Mouse (Mus musculus) forebrain, embryonic 16.5 days (tissue): ENCODE measurements around the gene Pole. TPM values are rescaled to one million over a fixed set of nuclear protein-coding genes. Genes with fewer than 3 reads are reported as not detected.

Experiments
- ATAC-seq: fragments of 200-750 bp; cut with Nextera tagmentation; 2 replicates; pipeline ENCODE4 v1.8.0; 2017; ENCODE audit warnings: mild to moderate bottlenecking, moderate library complexity
- H3K27ac ChIP-seq: fragments of 300-500 bp; sonication (generic); 2 replicates; pipeline ENCODE4 v1.5.1; 2014; ENCODE audit warnings: low read length, control low read depth
- H3K27me3 ChIP-seq: fragments of 300-500 bp; sonication (generic); replicated peaks from 2 replicates; pipeline ENCODE4 v1.6.1; 2014; ENCODE audit warnings: low read length; ENCODE audit not compliant: control insufficient read depth, insufficient read depth
- H3K36me3 ChIP-seq: fragments of 300-500 bp; sonication (generic); 2 replicates; pipeline ENCODE4 v1.6.1; 2014; ENCODE audit not compliant: control insufficient read depth, insufficient read depth
- H3K4me1 ChIP-seq: fragments of 300-500 bp; sonication (generic); replicated peaks from 2 replicates; pipeline ENCODE4 v1.6.1; 2014; ENCODE audit warnings: low read length; ENCODE audit not compliant: control insufficient read depth, insufficient read depth
- H3K4me2 ChIP-seq: fragments of 300-500 bp; sonication (generic); 2 replicates; pipeline ENCODE4 v1.6.1; 2014; ENCODE audit warnings: mild to moderate bottlenecking, low read length, control low read depth
- H3K4me3 ChIP-seq: fragments of 300-500 bp; sonication (generic); replicated peaks from 2 replicates; pipeline ENCODE4 v1.5.1; 2014; ENCODE audit warnings: mild to moderate bottlenecking, low read length, control low read depth
- H3K9ac ChIP-seq: fragments of 300-500 bp; sonication (generic); replicated peaks from 2 replicates; pipeline ENCODE4 v1.6.1; 2014; ENCODE audit warnings: low read depth, low read length, control low read depth
- H3K9me3 ChIP-seq: fragments of 300-500 bp; sonication (generic); 2 replicates; pipeline ENCODE4 v1.6.1; 2016; ENCODE audit warnings: low read length; ENCODE audit not compliant: control insufficient read depth
- WGBS: fragments of 180-500 bp; shearing (Covaris S2); extraction: QIAGEN DNeasy Blood & Tissue Kit; methylation state at CpG from one replicate; pipeline ENCODE4 v1.1.7; 2014; 5-methylcytosine and 5-hydroxymethylcytosine counted together
- polyA plus RNA-seq: library from polyadenylated mRNA; unstranded; fragments of >200 nt; fragmentation: Nextera tagmentation; extraction: Ambion mirVana; gene quantifications from 2 replicates; pipeline ENCODE4 v1.2.1, GENCODE M21; 2015

The Pole gene
- polyA plus RNA-seq, 1 experiment from 2014 or later: 12.4 TPM

DNA sequence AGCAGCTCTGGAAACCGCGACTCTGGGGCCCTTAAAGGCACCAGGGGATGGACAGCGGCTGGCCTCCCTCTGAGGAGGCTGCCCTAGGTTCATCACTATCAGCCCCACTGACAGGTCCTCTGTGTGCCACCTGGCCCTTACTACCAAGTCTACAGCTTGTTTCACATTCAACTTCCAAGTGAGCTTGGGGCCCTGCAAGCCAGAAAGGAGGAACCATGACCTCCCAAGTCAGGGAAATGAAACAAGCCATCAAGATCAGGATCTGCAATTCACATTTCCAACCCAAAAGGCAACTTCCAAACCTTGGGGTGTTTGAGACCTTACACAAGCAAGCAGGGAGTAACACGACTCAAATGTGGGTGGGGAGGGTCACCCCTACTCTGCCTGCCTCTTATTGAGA is 99.2 kb downstream of the Pole start:
- peaks cover 29% of the 10 kb centered on the region for H3K4me1 ChIP-seq
- peak overlapping the region; percentile 36; the same call in 1 of the 2 replicates for H3K9ac ChIP-seq
- 0 out of 2 replicates have a peak, but pooled peaks cover 2% of the 10 kb centered on the region for H3K36me3 ChIP-seq
- no peak overlapping the region for H3K27ac ChIP-seq
- H3K9me3 ChIP-seq: no peaks in the 10 kb centered on the region
- H3K4me3 ChIP-seq: peak overlapping the region; percentile 79
- H3K4me2 ChIP-seq: peak overlapping the region; percentile 66
- 52% methylated on average over 4 of the region's 4 CpGs for WGBS
- ATAC-seq: no peak
- no peaks in the 10 kb centered on the region for H3K27me3 ChIP-seq

GRCm38 (mm10) chr5:110386371-110387330 is 100.5 kb downstream of the Pole start:
- peak overlapping the region; percentile 79 for H3K4me3 ChIP-seq
- WGBS: under 1% methylated on average over 84 of the region's 90 CpGs
- H3K27me3 ChIP-seq: no peaks in the 10 kb centered on the region
- peak overlapping the region; percentile 42 for H3K27ac ChIP-seq
- no peaks in the 10 kb centered on the region for H3K9me3 ChIP-seq
- H3K36me3 ChIP-seq: no peaks in the 10 kb centered on the region
- H3K4me1 ChIP-seq: peaks cover 29% of the 10 kb centered on the region
- H3K9ac ChIP-seq: peak overlapping the region; percentile 84
- peak; percentile 92 for ATAC-seq
- H3K4me2 ChIP-seq: peak overlapping the region; percentile 66

Other genes starting within 250 kb of the Pole start
- gene Gm17655, start 213.8 kb upstream of the Pole start, polyA plus RNA-seq: 3.3 and 7.5 TPM in 2 replicates
- gene Gm35315, start 191.9 kb upstream of the Pole start, polyA plus RNA-seq: 1.0 and 1.7 TPM in 2 replicates
- 1.9 and 3.2 TPM in 2 replicates for gene Plcxd1, start 186.3 kb upstream of the Pole start, polyA plus RNA-seq
- 61.7 and 68.9 TPM in 2 replicates for gene Gtpbp6, start 178.1 kb upstream of the Pole start, polyA plus RNA-seq
- 20.1 and 21.1 TPM in 2 replicates for gene Zfp605, start 176.2 kb upstream of the Pole start, polyA plus RNA-seq
- 91.2 and 92.4 TPM in 2 replicates for gene Chfr, start 150.5 kb upstream of the Pole start, polyA plus RNA-seq
- 23.9 and 26.5 TPM in 2 replicates for gene Golga3, start 109.6 kb upstream of the Pole start, polyA plus RNA-seq
- 25.2 and 29.1 TPM in 2 replicates for gene Ankle2, start 55.3 kb upstream of the Pole start, polyA plus RNA-seq
- gene Pgam5, start 16.4 kb upstream of the Pole start, polyA plus RNA-seq: 101 and 108 TPM in 2 replicates
- 5.3 and 7.3 TPM in 2 replicates for gene Pxmp2, start 120 bp upstream of the Pole start, polyA plus RNA-seq
- gene P2rx2, start 56.9 kb downstream of the Pole start, polyA plus RNA-seq: 7.6 and 7.7 TPM in 2 replicates
- not detected in 2 replicates for gene Lrcol1, start 58.4 kb downstream of the Pole start, polyA plus RNA-seq
- gene Fbrsl1, start 162.2 kb downstream of the Pole start, polyA plus RNA-seq: 19.7 and 23.9 TPM in 2 replicates